Mouse (Mus musculus): ENCODE measurements around the gene Ccdc172. TPM values are rescaled to one million over a fixed set of nuclear protein-coding genes. Genes with fewer than 3 reads are reported as not detected.

Gene Ccdc172
- total RNA-seq, 2 experiments from 2014 or later: not detected

- no peak for ATAC-seq (replicated peaks; ENCODE audit: low FRiP score, poor library complexity, severe bottlenecking)
These were observed 50.6 kb downstream of the Ccdc172 start for GRCm38 (mm10) chr19:58562301-58562815.

GRCm38 (mm10) chr19:58571566-58571965 is 59.8 kb downstream of the Ccdc172 start:
- ATAC-seq (replicated peaks; ENCODE audit: low FRiP score, poor library complexity, severe bottlenecking): no peak

GRCm38 (mm10) chr19:58572429-58573071 is 60.8 kb downstream of the Ccdc172 start:
- ATAC-seq (replicated peaks; ENCODE audit: low FRiP score, poor library complexity, severe bottlenecking): no peak

GRCm38 (mm10) chr19:58573072-58573438 is 61.3 kb downstream of the Ccdc172 start:
- no peak for ATAC-seq (replicated peaks; ENCODE audit: low FRiP score, poor library complexity, severe bottlenecking)

- no peak for ATAC-seq (replicated peaks; ENCODE audit: low FRiP score, poor library complexity, severe bottlenecking)
These were observed 70.2 kb downstream of the Ccdc172 start for GRCm38 (mm10) chr19:58582018-58582417.

GRCm38 (mm10) chr19:58582956-58583355 is 71.2 kb downstream of the Ccdc172 start:
- ATAC-seq (replicated peaks; ENCODE audit: low FRiP score, poor library complexity, severe bottlenecking): no peak

GRCm38 (mm10) chr19:58586046-58586445 is 74.3 kb downstream of the Ccdc172 start:
- no peak for ATAC-seq (replicated peaks; ENCODE audit: low FRiP score, poor library complexity, severe bottlenecking)

- ATAC-seq (replicated peaks; ENCODE audit: low FRiP score, poor library complexity, severe bottlenecking): no peak
These were observed 78.6 kb downstream of the Ccdc172 start for GRCm38 (mm10) chr19:58590251-58590936.

- ATAC-seq (replicated peaks; ENCODE audit: low FRiP score, poor library complexity, severe bottlenecking): no peak
These were observed 88.6 kb downstream of the Ccdc172 start for GRCm38 (mm10) chr19:58600381-58600780.

Other genes with a start within 250 kb of the Ccdc172 start
- gene Gfra1, start 56.1 kb upstream of the Ccdc172 start, total RNA-seq (2015; ENCODE audit: low replicate concordance): 2.5 and 5.9 TPM in 2 replicates
- 1.2 and 3.5 TPM in 2 replicates for gene Gfra1, start 56.1 kb upstream of the Ccdc172 start, total RNA-seq (2017; ENCODE audit: low replicate concordance)
- gene Pnlip, start 140.5 kb downstream of the Ccdc172 start, total RNA-seq (2015; ENCODE audit: low replicate concordance): not detected in 2 replicates
- not detected in 2 replicates for gene Pnlip, start 140.5 kb downstream of the Ccdc172 start, total RNA-seq (2017; ENCODE audit: low replicate concordance)
- not detected in 2 replicates for gene Pnliprp1, start 216.9 kb downstream of the Ccdc172 start, total RNA-seq (2015; ENCODE audit: low replicate concordance)
- gene Pnliprp1, start 216.9 kb downstream of the Ccdc172 start, total RNA-seq (2017; ENCODE audit: low replicate concordance): not detected in 2 replicates
- gene Pnliprp2, start 247.7 kb downstream of the Ccdc172 start, total RNA-seq (2015; ENCODE audit: low replicate concordance): not detected in 2 replicates
- gene Pnliprp2, start 247.7 kb downstream of the Ccdc172 start, total RNA-seq (2017; ENCODE audit: low replicate concordance): not detected in 2 replicates